Mouse (Mus musculus) brain, embryonic 14.5 days (tissue): ENCODE data around the gene Padi4.

Experiments used
- CTCF ChIP-seq: fragments of 200-500 bp; IDR thresholded peaks from 2 replicates; pipeline ENCODE4 v1.5.1; 2012; ENCODE audit warnings: inconsistent platforms, mild to moderate bottlenecking, moderate library complexity, borderline replicate concordance; ENCODE audit not compliant: insufficient read depth, insufficient read length; ENCODE audit errors: extremely low read depth
- POLR2A ChIP-seq: fragments of 200-500 bp; IDR thresholded peaks from 2 replicates; pipeline ENCODE4 v1.6.1; 2012; ENCODE audit warnings: mild to moderate bottlenecking, inconsistent platforms, borderline replicate concordance; ENCODE audit not compliant: poor library complexity, insufficient read depth, insufficient read length, severe bottlenecking; ENCODE audit errors: extremely low read depth

- TF ChIP-seq POLR2A (no peak), CTCF (no peak)
Measured at GRCm38 (mm10) chr4:140704166-140704565, 69.9 kb downstream of the Padi4 start.
